Mouse (Mus musculus): ENCODE data around the gene Rpl7l1.
A peak's percentile ranks its signal among the peaks of the same experiment; 100 is the strongest.
"Not testable (repeated sequence)": the region's sequence is repeated elsewhere in the genome, so short reads cannot be mapped to it uniquely, and the experiment has no call there.

The Rpl7l1 gene

DNA sequence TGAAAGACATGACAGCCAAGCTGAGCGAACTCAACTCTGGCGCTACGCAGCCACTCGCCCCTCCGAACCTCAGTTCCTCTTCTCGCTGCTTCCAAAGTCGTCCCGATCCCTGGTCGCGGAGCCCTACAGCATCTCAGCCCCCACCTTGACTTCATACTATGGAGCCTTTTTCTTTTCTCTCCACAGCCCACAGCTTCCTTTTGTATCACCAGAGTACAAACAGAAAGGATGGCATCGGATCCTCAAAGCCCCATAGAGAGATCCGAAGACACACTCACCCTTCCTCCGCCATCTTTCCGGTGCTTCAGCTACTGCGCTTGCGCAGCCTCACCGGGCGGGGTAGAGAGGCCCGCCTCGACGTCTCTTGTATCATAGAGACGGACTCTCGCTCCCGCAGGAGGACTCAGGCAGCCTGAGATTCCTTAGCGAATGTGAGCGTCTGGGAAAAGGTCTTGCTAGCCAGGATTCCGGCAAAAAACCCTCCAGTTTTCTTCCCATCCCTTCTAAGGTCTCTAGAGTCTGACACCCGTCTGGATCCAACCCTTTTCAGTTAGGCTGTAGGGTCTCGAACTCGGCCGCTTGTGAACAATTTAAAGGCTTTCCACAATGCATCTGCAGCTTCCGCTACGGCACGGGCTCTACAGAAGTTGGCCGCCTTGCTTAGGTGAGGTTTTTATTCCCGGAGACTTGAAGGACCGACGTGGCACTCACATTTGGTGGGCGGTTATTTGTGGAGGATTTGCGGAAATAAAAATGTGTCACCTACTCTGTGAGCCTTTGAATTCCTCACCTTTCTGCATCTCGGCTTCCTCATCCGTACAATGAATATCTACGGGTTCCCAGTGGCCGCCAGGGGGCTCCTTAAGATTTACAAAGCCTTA is at the start of gene Rpl7l1:
TSS of gene Rpl7l1 (minus strand) at position 332 of the 881 bp plus-strand sequence.
- peak; percentile 88 for DNase-seq (ENCODE audit: extremely low read depth, insufficient read length, low spot score)

DNA sequence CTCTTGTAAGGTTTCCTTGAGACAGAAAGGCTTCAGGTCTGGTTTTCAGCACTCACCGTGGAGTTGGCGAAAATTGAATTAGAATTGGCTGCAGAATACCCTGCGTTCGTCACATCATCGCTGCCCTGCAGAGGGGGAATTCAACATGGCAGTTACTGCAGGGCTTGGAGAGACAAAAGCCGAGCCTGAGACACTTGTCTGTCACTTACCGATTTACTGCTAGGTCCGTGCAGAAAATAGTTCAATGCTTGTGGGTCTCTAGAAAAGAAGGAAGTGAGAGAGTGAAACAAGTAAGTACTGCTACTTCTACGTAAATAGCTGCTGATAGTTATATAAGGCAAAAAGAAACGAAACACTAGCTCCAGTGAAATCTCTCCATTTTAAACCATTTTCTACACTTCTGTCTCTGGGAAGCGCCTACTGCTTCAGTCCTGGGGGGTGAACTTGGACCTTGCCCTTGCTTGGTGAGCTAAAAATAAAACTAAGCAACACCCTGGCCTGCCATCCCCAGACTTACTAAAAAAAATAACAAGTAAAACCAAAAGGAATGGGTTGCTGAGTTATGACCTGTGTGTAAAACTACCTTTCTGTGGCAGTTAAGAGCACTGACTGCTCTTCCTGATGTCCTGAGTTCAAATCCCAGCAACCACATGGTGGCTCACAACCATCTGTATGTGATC is 47.5 kb upstream of the Rpl7l1 start:
- no peak for DNase-seq (ENCODE audit: extremely low read depth, insufficient read length, low spot score)

DNA sequence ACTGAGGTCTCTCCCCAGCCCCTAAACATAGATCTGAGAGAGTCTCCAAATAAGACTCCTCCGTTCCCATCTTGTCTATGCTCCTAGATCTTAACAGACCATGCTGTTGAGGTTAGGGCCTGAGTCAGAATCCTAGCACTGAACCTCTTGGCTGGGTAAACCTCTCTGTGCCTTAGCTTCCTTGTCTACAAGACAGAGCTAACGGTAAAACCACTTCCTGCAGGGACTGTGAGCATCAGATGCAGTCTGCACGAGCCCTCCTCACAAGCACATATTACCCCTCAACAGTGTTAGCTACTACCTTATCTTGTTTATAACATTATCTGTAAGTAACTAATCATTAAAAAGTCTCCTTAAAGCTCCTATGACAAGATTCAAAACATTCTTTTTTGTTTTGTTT is 46.5 kb upstream of the Rpl7l1 start:
- DNase-seq (ENCODE audit: extremely low read depth, insufficient read length, low spot score): no peak

DNA sequence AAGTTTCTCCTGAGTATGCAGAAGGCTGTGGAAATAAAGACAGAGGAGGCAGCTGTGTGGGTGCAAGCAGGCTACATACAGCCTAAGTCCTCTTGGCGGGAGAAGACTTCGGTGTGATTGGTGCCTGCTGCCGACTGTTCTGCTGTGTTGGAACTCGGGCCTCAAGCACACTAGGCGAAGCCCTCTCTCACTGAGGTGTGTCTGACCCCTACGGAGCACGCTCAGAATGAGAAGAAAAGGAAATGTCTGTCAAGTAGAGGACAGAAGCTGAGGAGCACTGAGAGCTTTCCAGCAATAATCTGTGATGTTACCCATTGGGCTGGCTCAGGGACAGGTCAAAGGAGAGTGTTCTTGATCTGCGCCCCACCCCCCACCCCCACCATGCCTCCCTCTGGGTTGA is 40.6 kb upstream of the Rpl7l1 start:
- no peak for DNase-seq (ENCODE audit: extremely low read depth, insufficient read length, low spot score)

DNA sequence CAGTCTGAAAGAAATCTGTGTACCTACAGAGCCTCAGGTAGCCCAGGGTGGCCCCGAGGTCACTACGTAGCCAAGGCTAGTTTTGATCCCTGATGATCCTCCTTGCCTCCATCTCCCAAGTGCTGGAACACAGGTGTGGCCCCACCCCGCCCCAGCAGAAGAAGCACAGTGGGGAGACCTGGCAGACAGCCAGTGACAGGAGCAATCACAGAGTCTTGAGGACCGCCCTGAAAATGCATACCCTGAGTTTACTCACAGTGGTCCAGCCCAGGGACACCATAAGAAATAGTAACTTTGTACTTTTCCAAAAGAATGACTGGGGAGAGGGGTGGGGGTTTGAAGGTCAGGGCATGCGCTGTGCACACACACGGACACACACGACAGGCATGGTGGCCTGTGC is 38.2 kb upstream of the Rpl7l1 start:
- no peak for DNase-seq (ENCODE audit: extremely low read depth, insufficient read length, low spot score)

DNA sequence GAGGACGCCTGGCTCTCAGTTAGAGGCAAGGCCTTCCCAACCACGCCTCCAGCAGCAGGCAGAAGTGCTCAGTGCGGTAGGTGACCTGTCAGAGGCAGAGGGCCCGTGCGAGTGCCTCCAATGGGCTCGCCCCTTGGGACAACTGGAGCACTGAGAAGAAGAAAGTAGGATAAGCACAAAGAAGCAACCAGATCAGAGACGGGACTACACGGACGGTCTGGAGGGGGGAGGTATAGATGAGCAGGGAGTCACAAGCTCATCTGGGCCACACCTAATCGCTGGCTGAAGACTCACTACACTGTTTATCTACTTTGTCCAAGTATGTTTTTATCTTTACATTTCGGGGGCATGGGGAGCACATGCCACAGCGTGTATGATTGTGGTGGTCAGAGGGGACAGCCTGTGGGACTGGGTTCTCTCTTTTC is 35.3 kb upstream of the Rpl7l1 start:
- DNase-seq (ENCODE audit: extremely low read depth, insufficient read length, low spot score): no peak

DNA sequence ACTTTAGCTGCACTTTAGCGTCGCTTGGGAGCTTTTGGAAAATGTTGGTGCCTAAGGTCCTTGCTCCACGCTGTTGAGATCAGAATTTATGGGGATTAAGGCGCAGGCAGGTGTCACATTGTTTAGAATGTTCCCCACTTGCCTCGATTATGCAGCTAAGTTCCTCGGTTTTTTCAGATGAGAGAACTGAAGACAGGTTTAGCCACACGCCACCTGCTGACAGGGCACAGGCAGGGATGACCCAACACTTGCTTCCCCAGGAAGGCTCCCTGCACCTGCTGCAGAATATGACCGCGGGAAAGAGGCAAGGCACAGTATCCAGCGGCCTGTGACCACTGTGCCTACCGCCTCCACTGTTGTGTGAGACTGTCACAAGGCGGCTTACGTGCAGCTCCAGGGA is 33.8 kb upstream of the Rpl7l1 start:
- no peak for DNase-seq (ENCODE audit: extremely low read depth, insufficient read length, low spot score)

DNA sequence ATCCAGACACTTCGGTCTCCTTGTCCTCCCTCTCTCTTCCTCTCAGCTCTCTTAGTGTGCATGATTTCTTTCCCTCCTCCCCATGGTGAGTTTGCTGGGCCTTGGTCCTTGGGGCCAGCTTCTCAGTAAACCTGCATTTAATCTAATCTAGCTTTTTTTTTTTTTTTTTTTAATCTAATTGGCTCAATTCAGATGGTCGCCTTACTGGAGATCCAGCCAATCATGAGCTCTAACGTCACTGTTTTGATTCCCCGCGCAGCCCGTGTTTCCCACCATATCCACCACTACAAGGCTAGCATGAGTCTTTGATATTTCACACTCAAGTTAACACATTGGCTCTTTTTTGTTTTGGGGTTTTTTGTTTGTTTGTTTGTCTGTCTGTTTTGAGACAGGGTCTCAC is 32.0 kb upstream of the Rpl7l1 start:
- no peak for DNase-seq (ENCODE audit: extremely low read depth, insufficient read length, low spot score)

DNA sequence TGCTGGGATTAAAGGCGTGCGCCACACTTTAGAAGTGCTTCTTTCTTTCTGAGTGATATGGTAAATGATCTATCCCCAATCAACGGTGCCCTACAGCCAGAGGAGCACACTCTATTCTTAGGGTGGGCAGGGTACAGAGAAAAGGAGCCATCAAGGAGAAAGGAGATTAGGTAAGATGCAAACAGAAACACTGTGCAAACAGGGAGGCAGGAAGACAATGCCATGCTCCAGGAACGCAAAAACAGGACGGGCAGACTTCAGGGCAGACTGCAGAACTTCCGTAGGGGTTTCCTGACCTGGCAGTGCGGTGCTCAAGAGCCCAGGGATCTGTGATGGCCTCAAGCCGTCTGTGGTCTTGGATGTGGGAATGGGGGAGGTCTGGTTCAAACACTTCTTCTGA is 31.2 kb upstream of the Rpl7l1 start:
- no peak for DNase-seq (ENCODE audit: extremely low read depth, insufficient read length, low spot score)

DNA sequence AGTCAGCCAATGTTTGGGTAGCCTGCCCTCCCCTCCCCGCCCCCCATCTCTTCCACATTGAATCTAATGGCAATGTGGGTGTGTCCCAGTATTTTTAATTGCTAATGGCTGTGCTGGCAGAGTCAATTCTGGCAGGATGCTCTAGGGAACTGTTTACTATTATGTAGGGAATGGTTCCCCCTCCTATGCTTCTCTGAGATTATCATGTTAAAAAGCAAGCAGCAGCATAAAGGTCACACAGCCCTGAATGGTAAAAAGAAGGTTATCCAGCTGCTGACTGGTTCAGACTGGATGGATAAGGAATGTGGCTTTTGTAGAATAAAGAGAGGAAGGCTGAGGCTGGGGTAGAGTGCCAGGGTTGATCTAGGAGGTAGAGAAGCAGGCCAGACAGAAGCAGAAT is 30.0 kb upstream of the Rpl7l1 start:
- DNase-seq (ENCODE audit: extremely low read depth, insufficient read length, low spot score): no peak

DNA sequence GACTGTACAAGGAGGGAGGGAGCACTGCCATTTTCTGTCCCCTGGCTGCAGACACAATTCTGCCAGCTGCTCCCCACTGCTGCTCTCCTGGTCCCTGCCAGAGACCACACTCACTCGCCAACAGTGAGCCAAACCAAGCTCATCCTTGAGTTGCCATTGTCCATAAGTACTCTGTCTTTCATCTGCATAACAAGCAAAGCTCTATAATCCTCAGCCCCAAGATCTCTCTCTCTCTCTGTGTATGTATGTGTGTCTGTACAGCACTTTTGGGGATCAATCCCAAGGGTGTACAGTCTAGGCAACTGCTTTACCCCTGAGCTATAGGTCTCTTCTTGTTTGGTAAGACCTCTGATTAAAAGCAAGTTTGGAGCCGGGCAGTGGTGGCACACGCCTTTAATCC is 28.2 kb upstream of the Rpl7l1 start:
- DNase-seq (ENCODE audit: extremely low read depth, insufficient read length, low spot score): no peak

DNA sequence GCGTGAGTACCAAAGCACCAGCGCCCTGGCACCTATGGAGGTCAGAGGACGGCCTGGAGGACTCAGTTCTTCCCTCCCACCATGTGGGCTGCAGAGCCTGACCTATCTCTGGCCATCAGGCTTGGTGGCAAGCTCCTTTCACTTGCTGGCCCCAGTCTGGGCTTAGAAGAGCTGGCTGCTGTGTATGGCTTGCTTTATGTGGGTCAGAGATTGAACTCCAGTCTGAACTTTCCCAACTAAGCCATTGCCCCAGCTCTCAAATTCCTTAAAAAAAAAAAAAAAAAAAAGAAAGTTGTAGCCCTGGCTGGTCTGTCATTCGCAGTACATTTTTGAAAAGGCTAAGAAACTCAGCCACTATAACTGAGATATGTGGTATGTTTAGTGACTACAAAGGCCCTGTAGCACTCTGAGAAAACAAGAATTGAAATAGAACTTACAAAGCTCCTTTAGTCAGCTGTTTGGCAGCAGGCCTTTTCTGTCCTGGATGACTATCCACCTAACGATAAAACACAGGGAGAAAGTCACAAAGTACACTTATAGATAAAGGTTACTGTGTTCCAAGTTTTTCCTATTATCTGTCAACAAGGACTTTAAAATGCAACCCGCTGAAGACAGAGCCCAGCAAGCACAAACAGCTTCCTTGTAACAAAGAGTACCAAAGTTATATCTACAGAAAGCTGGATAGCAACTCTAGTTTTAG is 26.8 kb upstream of the Rpl7l1 start:
- DNase-seq (ENCODE audit: extremely low read depth, insufficient read length, low spot score): no peak

DNA sequence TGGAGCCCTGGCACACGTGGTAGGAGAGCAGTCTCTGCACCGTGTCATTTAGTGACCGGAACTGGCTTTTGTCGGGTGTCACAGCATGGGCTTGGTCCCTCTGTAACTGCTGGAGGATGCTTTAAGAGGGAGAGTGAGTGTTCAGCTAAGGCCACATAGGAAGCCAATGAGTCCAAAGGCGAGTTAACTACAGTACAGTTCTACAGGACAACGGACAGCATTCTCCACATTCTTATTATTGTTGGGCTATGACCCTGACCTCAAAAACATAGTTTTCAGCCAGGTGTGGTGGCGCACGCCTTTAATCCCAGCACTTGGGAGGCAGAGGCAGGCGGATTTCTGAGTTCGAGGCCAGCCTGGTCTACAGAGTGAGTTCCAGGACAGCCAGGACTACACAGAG is 25.9 kb upstream of the Rpl7l1 start:
- DNase-seq (ENCODE audit: extremely low read depth, insufficient read length, low spot score): no peak

DNA sequence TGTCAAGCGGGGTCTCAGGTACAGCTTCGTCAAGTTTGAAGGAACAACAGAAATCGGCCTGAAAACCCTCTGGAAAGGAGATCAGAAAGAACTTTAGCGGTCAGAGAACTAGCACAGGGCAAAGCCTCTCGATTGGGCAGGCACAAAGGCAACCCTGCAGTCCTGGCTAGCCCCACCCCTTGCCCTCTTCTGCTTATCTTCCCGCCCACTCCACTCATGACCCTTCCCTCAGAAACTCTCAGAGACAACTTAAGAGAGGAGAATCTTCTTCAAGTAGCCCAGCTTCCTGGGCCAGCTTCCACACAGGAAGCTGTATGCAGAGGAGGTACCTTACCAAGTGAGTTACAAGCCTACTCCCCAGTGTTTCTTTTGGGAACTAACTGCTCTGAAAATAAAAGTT is 19.3 kb upstream of the Rpl7l1 start:
- no peak for DNase-seq (ENCODE audit: extremely low read depth, insufficient read length, low spot score)

DNA sequence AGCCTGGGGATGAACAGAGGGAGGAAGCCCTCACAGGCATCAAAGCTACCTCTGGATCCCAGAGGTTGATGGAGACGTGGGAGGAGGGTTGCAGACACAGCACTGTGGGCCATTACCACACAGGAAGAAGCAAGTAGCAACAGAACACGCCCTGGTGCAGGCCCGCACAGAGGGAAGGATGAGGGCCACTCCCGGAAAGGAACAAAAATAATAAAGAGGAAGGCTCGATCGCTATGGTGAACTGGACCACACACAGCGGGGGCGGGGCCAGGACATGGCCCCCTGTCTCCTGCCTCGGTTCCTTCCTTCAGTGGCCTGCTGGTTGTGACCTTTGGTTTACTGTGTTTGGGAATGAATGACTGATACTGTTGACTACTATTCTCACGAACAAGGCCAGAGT is 17.2 kb upstream of the Rpl7l1 start:
- no peak for DNase-seq (ENCODE audit: extremely low read depth, insufficient read length, low spot score)

DNA sequence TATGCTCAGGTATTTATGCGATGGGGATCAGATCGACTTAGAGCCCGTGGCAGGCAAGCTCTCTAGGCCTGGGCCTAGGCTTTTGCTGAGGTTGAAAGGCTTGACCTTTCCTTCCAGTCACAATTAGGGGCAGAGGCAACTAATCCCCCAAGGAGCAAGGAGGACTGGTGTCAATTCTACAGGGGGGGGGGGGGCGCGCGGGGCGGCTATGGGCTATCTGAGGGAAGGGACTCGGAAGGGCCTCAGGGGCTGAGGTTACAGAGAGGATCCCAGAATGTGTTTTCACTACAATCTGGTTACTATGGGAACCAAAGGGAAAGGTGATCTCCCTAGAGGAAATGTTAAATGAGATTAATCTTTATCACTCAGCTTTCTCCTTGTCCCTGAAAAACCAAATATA is 14.9 kb upstream of the Rpl7l1 start:
- no peak for DNase-seq (ENCODE audit: extremely low read depth, insufficient read length, low spot score)

DNA sequence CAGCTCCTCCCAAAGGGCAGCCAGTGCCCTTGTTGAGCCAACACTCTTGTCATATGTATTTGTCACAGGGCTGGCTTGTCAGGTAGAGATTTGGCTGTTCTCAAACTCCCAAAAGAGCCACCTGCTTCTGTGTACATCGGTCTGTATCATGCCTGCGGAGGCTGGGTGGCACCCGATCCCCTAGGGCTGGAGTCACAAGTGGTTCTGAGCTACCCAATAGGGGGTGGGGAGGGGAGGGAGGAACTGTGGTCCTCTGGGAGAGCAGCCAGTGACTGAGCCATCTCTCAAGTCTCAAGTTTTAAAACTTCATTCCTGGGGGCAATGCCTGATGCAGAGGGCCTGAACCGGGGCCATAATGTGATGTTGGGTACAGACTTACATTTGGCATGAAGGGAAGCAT is 14.3 kb upstream of the Rpl7l1 start:
- no peak for DNase-seq (ENCODE audit: extremely low read depth, insufficient read length, low spot score)

DNA sequence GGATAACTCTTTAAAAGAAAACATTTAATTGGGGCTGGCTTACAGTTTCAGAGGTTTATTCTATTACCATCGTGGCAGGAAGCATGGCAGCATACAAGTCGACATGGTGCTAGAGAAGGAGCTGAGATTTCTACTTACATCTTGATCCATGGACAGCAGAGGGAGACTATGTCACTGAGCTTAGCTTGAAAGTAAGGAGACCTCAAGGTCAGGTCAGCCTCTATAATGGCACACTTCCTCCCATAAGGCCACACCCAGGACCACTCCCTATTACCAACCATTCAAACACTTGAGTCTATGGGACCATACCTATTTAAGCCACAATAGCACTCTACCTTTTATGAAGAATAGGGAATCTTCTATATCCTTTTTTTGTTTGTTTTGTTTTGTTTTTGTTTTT is 10.5 kb upstream of the Rpl7l1 start:
- DNase-seq (ENCODE audit: extremely low read depth, insufficient read length, low spot score): no peak

DNA sequence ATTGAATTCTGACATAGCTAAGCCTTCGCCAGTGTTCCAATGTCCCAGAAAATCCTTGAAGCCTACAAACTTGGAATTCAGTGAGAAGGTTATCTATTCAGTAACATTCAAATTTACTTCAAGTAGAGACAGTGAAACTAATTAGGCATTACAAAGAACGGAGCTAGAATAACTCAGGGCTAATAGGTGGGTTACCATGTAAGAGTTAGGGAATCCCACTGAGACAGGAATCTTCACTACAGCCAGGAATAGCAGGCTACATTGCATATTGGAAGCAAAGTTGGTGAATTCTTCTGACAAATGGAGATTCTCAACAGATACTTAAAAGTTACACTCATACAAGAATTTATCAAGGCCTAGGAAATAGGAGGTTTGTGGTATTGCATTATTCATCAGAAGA is 5.5 kb upstream of the Rpl7l1 start:
- not testable (repeated sequence) for DNase-seq (ENCODE audit: extremely low read depth, insufficient read length, low spot score)

DNA sequence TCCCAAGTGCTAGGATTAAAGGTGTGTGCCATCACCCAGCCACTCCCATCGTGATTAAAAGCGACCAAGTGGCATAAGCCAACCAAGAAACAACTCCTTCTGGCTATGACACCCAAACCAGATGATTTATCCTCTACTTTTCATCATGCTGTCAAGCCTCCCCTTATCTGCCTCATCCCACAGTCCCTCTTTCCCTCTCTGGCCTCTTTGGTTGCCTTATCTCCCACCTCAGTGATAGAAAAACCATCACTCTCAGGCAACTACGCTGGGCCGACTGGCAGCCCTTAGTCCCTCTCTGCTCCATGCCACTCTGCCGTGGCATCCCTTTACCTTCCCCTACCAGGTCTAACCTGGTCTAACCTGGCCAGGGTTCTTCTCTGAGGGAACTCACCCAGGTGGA is 4.5 kb upstream of the Rpl7l1 start:
- no peak for DNase-seq (ENCODE audit: extremely low read depth, insufficient read length, low spot score)

DNA sequence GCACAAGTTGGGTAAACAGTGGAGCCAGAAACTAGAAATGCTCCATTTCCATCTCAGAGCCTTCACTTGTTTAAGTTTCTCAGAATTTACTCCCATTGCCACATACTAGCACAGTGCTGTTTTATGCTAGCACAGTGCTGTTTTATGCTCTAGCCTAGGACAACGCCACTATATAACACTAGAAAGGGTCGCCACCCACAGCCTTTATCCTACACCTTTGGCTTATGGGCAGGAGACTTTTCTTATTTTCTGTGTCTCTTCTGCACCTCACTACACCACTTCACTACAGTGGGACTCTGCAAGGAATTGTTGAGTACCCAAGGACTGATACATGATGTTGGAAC is 722 bp upstream of the Rpl7l1 start:
- no peak for DNase-seq (ENCODE audit: extremely low read depth, insufficient read length, low spot score)

DNA sequence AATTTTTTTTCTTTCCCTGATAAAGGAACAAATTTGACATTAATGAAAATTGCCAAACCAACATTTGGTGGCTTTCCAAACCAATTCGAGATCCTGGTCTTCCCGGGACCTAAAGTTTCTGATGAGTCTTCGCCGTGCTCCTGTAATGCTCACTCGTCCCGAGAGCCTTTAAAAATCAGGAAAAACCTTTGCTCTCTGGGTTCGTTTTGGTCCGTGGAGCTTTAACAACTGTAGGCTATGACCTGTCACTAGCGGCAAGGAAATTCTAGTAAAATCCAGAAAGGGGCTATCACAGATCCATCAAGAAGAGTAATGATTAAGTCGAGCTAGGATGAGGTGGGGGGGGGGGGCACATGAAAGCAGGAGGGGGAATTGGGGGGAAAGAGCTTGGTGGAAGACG is 596 bp downstream of the Rpl7l1 start:
- DNase-seq (ENCODE audit: extremely low read depth, insufficient read length, low spot score): no peak
